Mouse (Mus musculus) gastrocnemius, adult 2 months (tissue): ENCODE measurements around the gene Prkab1. TPM values are rescaled to one million over a fixed set of nuclear protein-coding genes. Genes with fewer than 3 reads are reported as not detected.

Experiments
- DNase-seq: peaks from one replicate; pipeline ENCODE4 v3.0.0; 2022
- H3K27ac ChIP-seq: fragments of 200-600 bp; 2 replicates; pipeline ENCODE4 v1.8.1; 2022; ENCODE audit warnings: mild to moderate bottlenecking
- H3K4me3 ChIP-seq: fragments of 200-600 bp; 2 replicates; pipeline ENCODE4 v1.8.1; 2022; ENCODE audit warnings: mild to moderate bottlenecking, moderate library complexity
- CTCF ChIP-seq: fragments of 200-600 bp; IDR thresholded peaks from 2 replicates; pipeline ENCODE4 v1.8.1; 2022; ENCODE audit warnings: antibody characterized with exemption, mild to moderate bottlenecking, moderate library complexity
- intact Hi-C: fragments of 180-260 bp; cut with DNase I; formaldehyde crosslinking; loops from one replicate; pipeline ENCODE4 v1.15.1; 2025
- total RNA-seq, 2 experiments: library from RNA; stranded (reverse); gene quantifications; 2 replicates each; pipeline ENCODE4 v1.2.3; 2021

Gene Prkab1
- total RNA-seq, 2 experiments from 2014 or later: 11.0 to 11.1 TPM

- Histone ChIP-seq H3K27ac (no peak overlapping the region), H3K4me3 (no peak overlapping the region)
- no peak for DNase-seq
- intact Hi-C loops: no loop called here
- no peak for TF ChIP-seq CTCF
Measured at GRCm38 (mm10) chr5:115997376-115997775, 26.9 kb downstream of the Prkab1 start.

- intact Hi-C loops: no loop called here
- DNase-seq: no peak
- H3K27ac ChIP-seq: no peak overlapping the region
- H3K4me3 ChIP-seq: no peak overlapping the region
- TF ChIP-seq CTCF: no peak
Measured at GRCm38 (mm10) chr5:115994101-115994500, 30.2 kb downstream of the Prkab1 start.

GRCm38 (mm10) chr5:115991717-115992116, 32.6 kb downstream of the Prkab1 start:
- no peak for TF ChIP-seq CTCF
- no peak for DNase-seq
- Histone ChIP-seq H3K27ac (no peak overlapping the region), H3K4me3 (no peak overlapping the region)
- intact Hi-C loops: no loop called here

GRCm38 (mm10) chr5:115987284-115987683, 37.0 kb downstream of the Prkab1 start:
- TF ChIP-seq CTCF: no peak
- intact Hi-C loops: no loop called here
- Histone ChIP-seq H3K4me3 (no peak overlapping the region), H3K27ac (no peak overlapping the region)
- no peak for DNase-seq

- DNase-seq: no peak
- no peak for TF ChIP-seq CTCF
Measured at GRCm38 (mm10) chr5:115985101-115985500, 39.2 kb downstream of the Prkab1 start.

GRCm38 (mm10) chr5:115984392-115984791, 39.9 kb downstream of the Prkab1 start:
- intact Hi-C loops: loop anchor here (5.0 kb wide), 1 partner anchor 38 kb away; the partner anchor contains the start of gene Prkab1
- Histone ChIP-seq H3K27ac (no peak overlapping the region), H3K4me3 (no peak overlapping the region)
- TF ChIP-seq CTCF: no peak
- no peak for DNase-seq

More at GRCm38 (mm10) chr5:115985101-115985500, 39.2 kb downstream of the Prkab1 start:
- no peak overlapping the region for H3K27ac ChIP-seq
- H3K4me3 ChIP-seq: no peak overlapping the region
- intact Hi-C loops: no loop called here

- H3K4me3 ChIP-seq: no peak overlapping the region
- peak overlapping the region; percentile 28; the same call in 1 of the 2 replicates for H3K27ac ChIP-seq
- intact Hi-C loops: loop anchor here (5.0 kb wide), 1 partner anchor 39 kb away; the partner anchor contains the start of gene Prkab1
- no peak for DNase-seq
- TF ChIP-seq CTCF: no peak
Measured at GRCm38 (mm10) chr5:115982671-115983373, 41.5 kb downstream of the Prkab1 start.

- TF ChIP-seq CTCF: no peak
- intact Hi-C loops: loop anchor here (5.0 kb wide), 1 partner anchor 42 kb away; the partner anchor contains the start of gene Prkab1
- H3K27ac ChIP-seq: peak overlapping the region; percentile 72
Measured at GRCm38 (mm10) chr5:115980537-115980936, 43.8 kb downstream of the Prkab1 start.

GRCm38 (mm10) chr5:115979134-115979696, 45.1 kb downstream of the Prkab1 start:
- DNase-seq: peak; percentile 53
- TF ChIP-seq CTCF: peak; percentile 64
- Histone ChIP-seq H3K4me3 (peak overlapping the region; percentile 37), H3K27ac (peak overlapping the region; percentile 72)
- intact Hi-C loops: no loop called here

More at GRCm38 (mm10) chr5:115980537-115980936, 43.8 kb downstream of the Prkab1 start:
- no peak for DNase-seq
- H3K4me3 ChIP-seq: no peak overlapping the region

GRCm38 (mm10) chr5:115978255-115978654, 46.1 kb downstream of the Prkab1 start:
- no peak overlapping the region; the same call in 1 of the 2 replicates for H3K4me3 ChIP-seq
- DNase-seq: no peak
- intact Hi-C loops: no loop called here
- TF ChIP-seq CTCF: no peak
- H3K27ac ChIP-seq: peak overlapping the region; percentile 72

GRCm38 (mm10) chr5:115977757-115978156, 46.6 kb downstream of the Prkab1 start:
- Histone ChIP-seq H3K27ac (peak overlapping the region; percentile 72), H3K4me3 (peak overlapping the region; percentile 2; the same call in 1 of the 2 replicates)
- no peak for TF ChIP-seq CTCF
- DNase-seq: peak; percentile 43
- intact Hi-C loops: no loop called here

- Histone ChIP-seq H3K27ac (peak overlapping the region; percentile 72), H3K4me3 (peak overlapping the region; percentile 2; the same call in 1 of the 2 replicates)
- intact Hi-C loops: no loop called here
- no peak for DNase-seq
- TF ChIP-seq CTCF: no peak
Measured at GRCm38 (mm10) chr5:115977266-115977665, 47.0 kb downstream of the Prkab1 start.

GRCm38 (mm10) chr5:115976446-115976845, 47.9 kb downstream of the Prkab1 start:
- intact Hi-C loops: no loop called here
- no peak overlapping the region for H3K27ac ChIP-seq
- no peak overlapping the region for H3K4me3 ChIP-seq
- TF ChIP-seq CTCF: no peak
- no peak for DNase-seq
